ENCODE assay signal across 18 mouse cellular contexts in the genomic region with DNA sequence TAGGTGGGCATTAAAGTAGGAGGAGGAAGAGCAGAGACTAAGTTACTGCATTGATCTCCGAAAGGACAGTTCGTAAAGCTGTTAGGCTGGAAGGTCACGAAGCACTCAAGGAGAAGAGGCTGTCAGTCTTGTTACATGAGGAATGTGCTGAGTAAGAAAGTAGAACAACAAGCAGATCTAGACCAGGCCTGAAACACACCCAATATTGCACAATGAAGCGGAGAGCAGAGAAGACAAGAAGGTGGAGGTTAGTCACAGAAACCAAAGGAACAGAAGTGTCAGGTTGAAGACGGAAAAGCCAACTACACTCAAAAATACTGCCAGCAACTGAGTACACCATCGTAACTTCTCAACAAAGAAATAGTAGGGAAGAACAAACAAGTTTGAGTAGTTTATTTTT. TPM values are rescaled to one million over a fixed set of nuclear protein-coding genes. Genes with fewer than 3 reads are reported as not detected.
DNase-seq lines count a peak whose midpoint lies in the region; ATAC-seq and TF ChIP-seq lines count a peak whose summit lies in the region.
"Had no signal": no experiment of that assay in that cellular context is flagged by ENCODE, and none has a peak within 500 bp of the region (broad histone marks: within the 10 kb centered on the region; RNA-seq: fewer than 3 reads in every experiment).

No protein-coding gene starts in this region.

- H3K9ac ChIP-seq in lung, postnatal 0 days (replicated peaks; ENCODE audit: low read depth), result no peak overlapping the region
- H3K9ac ChIP-seq: embryonic facial prominence, embryonic 12.5 days; forebrain, embryonic 12.5 days; forebrain, postnatal 0 days; heart, embryonic 13.5 days; hindbrain, embryonic 15.5 days had no signal

- DNase-seq in lung, postnatal 0 days (ENCODE audit: low spot score), result peak; percentile 66
- no peak for DNase-seq in lung, postnatal 10 days
- DNase-seq in 416B (ENCODE audit: low read depth), result peak; percentile 55
- DNase-seq in heart, adult 18-20 months, result no peak
- no peak for DNase-seq in forebrain, embryonic 10.5 days (ENCODE audit: extremely low spot score, low spot score)
- DNase-seq: adrenal gland, postnatal 10 days; cerebellum, adult 11 months; cerebellum, adult 9-10 months; cerebellum, postnatal 25 days; forebrain, postnatal 0 days; gastrocnemius, postnatal 14 days; heart, postnatal 36 days had no signal

- TF ChIP-seq CTCF in lung, postnatal 0 days (IDR thresholded peaks at IDR 0.05), result no peak

- H3K4me3 ChIP-seq in lung, postnatal 0 days (ENCODE audit: low read depth, low read length), result no peak overlapping the region
- no peak overlapping the region for H3K4me3 ChIP-seq in forebrain, embryonic 10.5 days
- H3K4me3 ChIP-seq: embryonic facial prominence, embryonic 12.5 days; forebrain, embryonic 12.5 days; heart, embryonic 13.5 days; hindbrain, embryonic 15.5 days had no signal

- peaks cover 20% of the 10 kb centered on the region; the same call in 1 of the 2 replicates for H3K36me3 ChIP-seq in lung, postnatal 0 days (ENCODE audit: insufficient read depth, low read length)
- peaks cover 86% of the 10 kb centered on the region for H3K36me3 ChIP-seq in forebrain, embryonic 10.5 days (replicated peaks)

- ATAC-seq in lung, postnatal 0 days, result peak; percentile 62
- 0 out of 2 replicates have a peak, but pooled peaks have one; percentile 17 for ATAC-seq in granulocyte monocyte progenitor cell, adult 5-6 weeks (replicated peaks; ENCODE audit: poor library complexity, severe bottlenecking)
- peak; percentile 63 for ATAC-seq in megakaryocyte, adult 5-6 weeks (ENCODE audit: poor library complexity, severe bottlenecking)
- ATAC-seq: forebrain, postnatal 0 days had no signal

- no peak overlapping the region for H3K4me2 ChIP-seq in lung, postnatal 0 days (replicated peaks; ENCODE audit: low read depth, low read length)
- H3K4me2 ChIP-seq: embryonic facial prominence, embryonic 12.5 days; forebrain, embryonic 12.5 days; heart, embryonic 13.5 days; hindbrain, embryonic 15.5 days had no signal

- no peaks in the 10 kb centered on the region for H3K4me1 ChIP-seq in lung, postnatal 0 days (ENCODE audit: insufficient read depth, low read depth, low read length)
- H3K4me1 ChIP-seq in forebrain, embryonic 10.5 days, result no peaks in the 10 kb centered on the region
- H3K4me1 ChIP-seq: embryonic facial prominence, embryonic 12.5 days; forebrain, embryonic 12.5 days; heart, embryonic 13.5 days; hindbrain, embryonic 15.5 days had no signal

- TF ChIP-seq EP300 in lung, postnatal 0 days (IDR thresholded peaks at IDR 0.05), result peak; percentile 30; the same call in 1 of the 2 replicates

- H3K27ac ChIP-seq in lung, postnatal 0 days (ENCODE audit: low read length), result no peak overlapping the region
- H3K27ac ChIP-seq in forebrain, embryonic 10.5 days, result no peak overlapping the region
- H3K27ac ChIP-seq: embryonic facial prominence, embryonic 12.5 days; forebrain, embryonic 12.5 days; heart, embryonic 13.5 days; hindbrain, embryonic 15.5 days had no signal

- H3K9me3 ChIP-seq in lung, postnatal 0 days (ENCODE audit: low read length), result no peaks in the 10 kb centered on the region
- no peaks in the 10 kb centered on the region for H3K9me3 ChIP-seq in forebrain, embryonic 10.5 days
- H3K9me3 ChIP-seq: embryonic facial prominence, embryonic 12.5 days; forebrain, embryonic 12.5 days; heart, embryonic 13.5 days; hindbrain, embryonic 15.5 days had no signal

- 73% methylated on average over 6 of the region's 6 CpGs for WGBS in lung, postnatal 0 days
- 96% methylated on average over 6 of the region's 6 CpGs for WGBS in forebrain, embryonic 10.5 days

- H3K27me3 ChIP-seq in lung, postnatal 0 days (replicated peaks; ENCODE audit: insufficient read depth, low read length), result no peaks in the 10 kb centered on the region
- no peaks in the 10 kb centered on the region for H3K27me3 ChIP-seq in forebrain, embryonic 10.5 days (ENCODE audit: poor library complexity, severe bottlenecking)
- H3K27me3 ChIP-seq: embryonic facial prominence, embryonic 12.5 days; forebrain, embryonic 12.5 days; heart, embryonic 13.5 days; hindbrain, embryonic 15.5 days had no signal

RNA-seq across cellular contexts. Expression of a gene that starts 9.8 kb away (rescaled TPM):
- 17.7 and 18.8 TPM in 2 replicates for polyA plus RNA-seq in lung, postnatal 0 days (2015; fragmentation: Nextera tagmentation; extraction: Ambion mirVana)
- 13.1 and 23.5 TPM in 2 replicates for total RNA-seq in granulocyte monocyte progenitor cell, adult 5-6 weeks (2014; fragmentation: Nextera tagmentation)
- 43.2 and 53.0 TPM in 2 replicates for total RNA-seq in granulocyte monocyte progenitor cell, adult 5-6 weeks (2017)
- total RNA-seq in megakaryocyte, adult 5-6 weeks (2015), result 15.5 and 16.0 TPM in 2 replicates
- 19.6 and 21.6 TPM in 2 replicates for total RNA-seq in megakaryocyte, adult 5-6 weeks (2017)
- 1 to 10 TPM; 3.1 to 3.8 TPM for total RNA-seq in heart, adult 18-20 months (2021)
- polyA plus RNA-seq in forebrain, embryonic 10.5 days (2016; fragmentation: Nextera tagmentation; extraction: Ambion mirVana), result 45.6 and 48.8 TPM in 2 replicates

RNA-seq across cellular contexts. Expression of a gene that starts 13.2 kb away (rescaled TPM):
- 27.8 and 27.9 TPM in 2 replicates for polyA plus RNA-seq in lung, postnatal 0 days (2015; fragmentation: Nextera tagmentation; extraction: Ambion mirVana)
- 15.6 and 30.9 TPM in 2 replicates for total RNA-seq in granulocyte monocyte progenitor cell, adult 5-6 weeks (2014; fragmentation: Nextera tagmentation)
- 36.2 and 44.7 TPM in 2 replicates for total RNA-seq in granulocyte monocyte progenitor cell, adult 5-6 weeks (2017)
- 17.9 and 20.7 TPM in 2 replicates for total RNA-seq in megakaryocyte, adult 5-6 weeks (2015)
- total RNA-seq in megakaryocyte, adult 5-6 weeks (2017), result 27.9 and 28.3 TPM in 2 replicates
- 10 to 100 TPM; 21.6 to 23.6 TPM for total RNA-seq in heart, adult 18-20 months (2021)
- polyA plus RNA-seq in forebrain, embryonic 10.5 days (2016; fragmentation: Nextera tagmentation; extraction: Ambion mirVana), result 24.9 and 26.7 TPM in 2 replicates

RNA-seq across cellular contexts. Expression of a gene that starts 18.7 kb away (rescaled TPM):
- polyA plus RNA-seq in lung, postnatal 0 days (2015; fragmentation: Nextera tagmentation; extraction: Ambion mirVana), result 14.4 and 19.3 TPM in 2 replicates
- total RNA-seq in granulocyte monocyte progenitor cell, adult 5-6 weeks (2014; fragmentation: Nextera tagmentation), result 5.5 and 6.1 TPM in 2 replicates
- 23.0 and 25.3 TPM in 2 replicates for total RNA-seq in granulocyte monocyte progenitor cell, adult 5-6 weeks (2017)
- 4.4 and 6.7 TPM in 2 replicates for total RNA-seq in megakaryocyte, adult 5-6 weeks (2015)
- total RNA-seq in megakaryocyte, adult 5-6 weeks (2017), result 11.9 and 13.8 TPM in 2 replicates
- 1 to 10 TPM; 8.1 to 9.8 TPM for total RNA-seq in heart, adult 18-20 months (2021)
- 13.9 and 14.0 TPM in 2 replicates for polyA plus RNA-seq in forebrain, embryonic 10.5 days (2016; fragmentation: Nextera tagmentation; extraction: Ambion mirVana)

RNA-seq across cellular contexts. Expression of a gene that starts 45.2 kb away (rescaled TPM):
- 3.8 and 3.9 TPM in 2 replicates for polyA plus RNA-seq in lung, postnatal 0 days (2015; fragmentation: Nextera tagmentation; extraction: Ambion mirVana)
- 6.3 and 10.0 TPM in 2 replicates for total RNA-seq in granulocyte monocyte progenitor cell, adult 5-6 weeks (2014; fragmentation: Nextera tagmentation)
- total RNA-seq in granulocyte monocyte progenitor cell, adult 5-6 weeks (2017), result 5.1 and 9.6 TPM in 2 replicates
- total RNA-seq in megakaryocyte, adult 5-6 weeks (2015), result 6.1 and 6.8 TPM in 2 replicates
- total RNA-seq in megakaryocyte, adult 5-6 weeks (2017), result 3.0 and 4.5 TPM in 2 replicates
- total RNA-seq in heart, adult 18-20 months (2021), result 1 to 10 TPM; 4.9 to 5.7 TPM
- polyA plus RNA-seq in forebrain, embryonic 10.5 days (2016; fragmentation: Nextera tagmentation; extraction: Ambion mirVana), result 11.2 and 12.2 TPM in 2 replicates

Comparison
In these comparisons a context has a peak if more than half of its experiments do, and no peak if none do; other contexts are left out.
1. DNase-seq: peak in lung, postnatal 0 days (single experiment) and 416B (single experiment); none in lung, postnatal 10 days (single experiment), heart, adult 18-20 months (0 of 2) and forebrain, embryonic 10.5 days (single experiment).
2. Peak in every context shown above with its lines, with median percentiles within 50 percentile points of each other: ATAC-seq.